Mouse (Mus musculus): ENCODE measurements around the gene Olfr231. TPM values are rescaled to one million over a fixed set of nuclear protein-coding genes. Genes with fewer than 3 reads are reported as not detected.

Olfr231 gene
- 0.10 TPM in 1 of 2 replicates, not detected in the other for polyA plus RNA-seq (2014; fragmentation: Nextera tagmentation; extraction: Ambion mirVana)

- no peak within 1 kb of the TSS for H3K27ac ChIP-seq (replicated peaks; ENCODE audit: low read depth, low read length)
- H3K36me3 ChIP-seq (ENCODE audit: control insufficient read depth, insufficient read depth, low read length): no peaks in the 10 kb centered on the region
- H3K9ac ChIP-seq (ENCODE audit: low read depth, low read length): no peak within 1 kb of the TSS
- no peaks in the 10 kb centered on the region for H3K4me1 ChIP-seq (ENCODE audit: control insufficient read depth, insufficient read depth, low read length)
- no peak for ATAC-seq (ENCODE audit: low read depth)
- H3K27me3 ChIP-seq (replicated peaks; ENCODE audit: control insufficient read depth, insufficient read depth, low read length): no peaks in the 10 kb centered on the region
- H3K9me3 ChIP-seq (ENCODE audit: control insufficient read depth, low read length): no peaks in the 10 kb centered on the region
- no peak for DNase-seq (ENCODE audit: low spot score)
- WGBS: 53% methylated on average over 2 of the region's 2 CpGs
- no peak within 1 kb of the TSS for H3K4me2 ChIP-seq (ENCODE audit: low read depth, low read length)
- H3K4me3 ChIP-seq (ENCODE audit: low read depth, low read length): no peak within 1 kb of the TSS
These were observed at the start of gene Olfr231 for GRCm38 (mm10) chr1:174121062-174121461. Olfr231 (minus strand) TSS chr1:174121162.

GRCm38 (mm10) chr1:174169024-174169423, 48.1 kb upstream of the Olfr231 start:
- H3K4me1 ChIP-seq (ENCODE audit: control insufficient read depth, insufficient read depth, low read length): no peaks in the 10 kb centered on the region
- H3K9me3 ChIP-seq (ENCODE audit: control insufficient read depth, low read length): no peaks in the 10 kb centered on the region
- H3K27ac ChIP-seq (replicated peaks; ENCODE audit: low read depth, low read length): no peak overlapping the region
- no peak overlapping the region for H3K4me2 ChIP-seq (ENCODE audit: low read depth, low read length)
- DNase-seq (ENCODE audit: low spot score) (no peak), ATAC-seq (ENCODE audit: low read depth) (no peak)
- no peak overlapping the region for H3K4me3 ChIP-seq (ENCODE audit: low read depth, low read length)
- H3K9ac ChIP-seq (ENCODE audit: low read depth, low read length): no peak overlapping the region
- H3K36me3 ChIP-seq (ENCODE audit: control insufficient read depth, insufficient read depth, low read length): no peaks in the 10 kb centered on the region
- no peaks in the 10 kb centered on the region for H3K27me3 ChIP-seq (replicated peaks; ENCODE audit: control insufficient read depth, insufficient read depth, low read length)

- Histone ChIP-seq H3K36me3 (ENCODE audit: control insufficient read depth, insufficient read depth, low read length) (no peaks in the 10 kb centered on the region), H3K27me3 (replicated peaks; ENCODE audit: control insufficient read depth, insufficient read depth, low read length) (no peaks in the 10 kb centered on the region), H3K4me3 (ENCODE audit: low read depth, low read length) (no peak overlapping the region), H3K9ac (ENCODE audit: low read depth, low read length) (no peak overlapping the region), H3K9me3 (ENCODE audit: control insufficient read depth, low read length) (no peaks in the 10 kb centered on the region), H3K4me1 (ENCODE audit: control insufficient read depth, insufficient read depth, low read length) (no peaks in the 10 kb centered on the region), H3K4me2 (ENCODE audit: low read depth, low read length) (no peak overlapping the region), H3K27ac (replicated peaks; ENCODE audit: low read depth, low read length) (no peak overlapping the region)
- DNase-seq (ENCODE audit: low spot score): no peak
- ATAC-seq (ENCODE audit: low read depth): no peak
- 89% methylated on average over 10 of the region's 10 CpGs for WGBS
These were observed 38.1 kb upstream of the Olfr231 start for GRCm38 (mm10) chr1:174159095-174159494.

- Histone ChIP-seq H3K4me1 (ENCODE audit: control insufficient read depth, insufficient read depth, low read length) (no peaks in the 10 kb centered on the region), H3K4me3 (ENCODE audit: low read depth, low read length) (no peak overlapping the region), H3K9ac (ENCODE audit: low read depth, low read length) (no peak overlapping the region), H3K9me3 (ENCODE audit: control insufficient read depth, low read length) (no peaks in the 10 kb centered on the region), H3K27ac (replicated peaks; ENCODE audit: low read depth, low read length) (no peak overlapping the region), H3K27me3 (replicated peaks; ENCODE audit: control insufficient read depth, insufficient read depth, low read length) (no peaks in the 10 kb centered on the region), H3K4me2 (ENCODE audit: low read depth, low read length) (no peak overlapping the region), H3K36me3 (ENCODE audit: control insufficient read depth, insufficient read depth, low read length) (no peaks in the 10 kb centered on the region)
- DNase-seq (ENCODE audit: low spot score): no peak
- ATAC-seq (ENCODE audit: low read depth): no peak
- 76% methylated on average over 1 of the region's 1 CpGs for WGBS
These were observed 37.5 kb upstream of the Olfr231 start for GRCm38 (mm10) chr1:174158512-174158911.

- Histone ChIP-seq H3K4me2 (ENCODE audit: low read depth, low read length) (no peak overlapping the region), H3K4me3 (ENCODE audit: low read depth, low read length) (no peak overlapping the region), H3K36me3 (ENCODE audit: control insufficient read depth, insufficient read depth, low read length) (no peaks in the 10 kb centered on the region), H3K4me1 (ENCODE audit: control insufficient read depth, insufficient read depth, low read length) (no peaks in the 10 kb centered on the region), H3K27me3 (replicated peaks; ENCODE audit: control insufficient read depth, insufficient read depth, low read length) (no peaks in the 10 kb centered on the region), H3K27ac (replicated peaks; ENCODE audit: low read depth, low read length) (no peak overlapping the region), H3K9me3 (ENCODE audit: control insufficient read depth, low read length) (no peaks in the 10 kb centered on the region), H3K9ac (ENCODE audit: low read depth, low read length) (no peak overlapping the region)
- DNase-seq (ENCODE audit: low spot score) (no peak), ATAC-seq (ENCODE audit: low read depth) (no peak)
- WGBS: 89% methylated on average over 3 of the region's 3 CpGs
These were observed 36.7 kb upstream of the Olfr231 start for GRCm38 (mm10) chr1:174157622-174158021.

GRCm38 (mm10) chr1:174155333-174155732, 34.4 kb upstream of the Olfr231 start, which contains the start of gene Olfr420:
Olfr420 (plus strand) TSS chr1:174155633.
- no peaks in the 10 kb centered on the region for H3K27me3 ChIP-seq (replicated peaks; ENCODE audit: control insufficient read depth, insufficient read depth, low read length)
- no peak for ATAC-seq (ENCODE audit: low read depth)
- DNase-seq (ENCODE audit: low spot score): no peak
- no peak within 1 kb of the TSS for H3K4me2 ChIP-seq (ENCODE audit: low read depth, low read length)
- H3K4me3 ChIP-seq (ENCODE audit: low read depth, low read length): no peak within 1 kb of the TSS
- no peak within 1 kb of the TSS for H3K27ac ChIP-seq (replicated peaks; ENCODE audit: low read depth, low read length)
- H3K4me1 ChIP-seq (ENCODE audit: control insufficient read depth, insufficient read depth, low read length): no peaks in the 10 kb centered on the region
- no peak within 1 kb of the TSS for H3K9ac ChIP-seq (ENCODE audit: low read depth, low read length)
- H3K9me3 ChIP-seq (ENCODE audit: control insufficient read depth, low read length): no peaks in the 10 kb centered on the region
- WGBS: 76% methylated on average over 1 of the region's 1 CpGs
- no peaks in the 10 kb centered on the region for H3K36me3 ChIP-seq (ENCODE audit: control insufficient read depth, insufficient read depth, low read length)

- Histone ChIP-seq H3K4me3 (ENCODE audit: low read depth, low read length) (no peak overlapping the region), H3K4me2 (ENCODE audit: low read depth, low read length) (no peak overlapping the region), H3K4me1 (ENCODE audit: control insufficient read depth, insufficient read depth, low read length) (no peaks in the 10 kb centered on the region), H3K9ac (ENCODE audit: low read depth, low read length) (no peak overlapping the region), H3K9me3 (ENCODE audit: control insufficient read depth, low read length) (no peaks in the 10 kb centered on the region), H3K27ac (replicated peaks; ENCODE audit: low read depth, low read length) (no peak overlapping the region), H3K36me3 (ENCODE audit: control insufficient read depth, insufficient read depth, low read length) (no peaks in the 10 kb centered on the region), H3K27me3 (replicated peaks; ENCODE audit: control insufficient read depth, insufficient read depth, low read length) (no peaks in the 10 kb centered on the region)
- 78% methylated on average over 2 of the region's 2 CpGs for WGBS
- ATAC-seq (ENCODE audit: low read depth): no peak
- DNase-seq (ENCODE audit: low spot score): no peak
These were observed 28.3 kb upstream of the Olfr231 start for GRCm38 (mm10) chr1:174149289-174149688.

GRCm38 (mm10) chr1:174146696-174147095, 25.7 kb upstream of the Olfr231 start:
- WGBS: 90% methylated on average over 1 of the region's 1 CpGs
- no peak for DNase-seq (ENCODE audit: low spot score)
- no peak for ATAC-seq (ENCODE audit: low read depth)

GRCm38 (mm10) chr1:174141384-174141783, 20.4 kb upstream of the Olfr231 start:
- H3K4me3 ChIP-seq (ENCODE audit: low read depth, low read length): no peak overlapping the region
- DNase-seq (ENCODE audit: low spot score) (no peak), ATAC-seq (ENCODE audit: low read depth) (no peak)
- H3K27me3 ChIP-seq (replicated peaks; ENCODE audit: control insufficient read depth, insufficient read depth, low read length): no peaks in the 10 kb centered on the region
- WGBS: 74% methylated on average over 2 of the region's 2 CpGs
- H3K9me3 ChIP-seq (ENCODE audit: control insufficient read depth, low read length): no peaks in the 10 kb centered on the region
- H3K4me1 ChIP-seq (ENCODE audit: control insufficient read depth, insufficient read depth, low read length): no peaks in the 10 kb centered on the region
- no peaks in the 10 kb centered on the region for H3K36me3 ChIP-seq (ENCODE audit: control insufficient read depth, insufficient read depth, low read length)
- no peak overlapping the region for H3K4me2 ChIP-seq (ENCODE audit: low read depth, low read length)
- H3K9ac ChIP-seq (ENCODE audit: low read depth, low read length): no peak overlapping the region
- H3K27ac ChIP-seq (replicated peaks; ENCODE audit: low read depth, low read length): no peak overlapping the region

More at GRCm38 (mm10) chr1:174146696-174147095, 25.7 kb upstream of the Olfr231 start:
- Histone ChIP-seq H3K9ac (ENCODE audit: low read depth, low read length) (no peak overlapping the region), H3K27ac (replicated peaks; ENCODE audit: low read depth, low read length) (no peak overlapping the region), H3K4me2 (ENCODE audit: low read depth, low read length) (no peak overlapping the region), H3K9me3 (ENCODE audit: control insufficient read depth, low read length) (no peaks in the 10 kb centered on the region), H3K36me3 (ENCODE audit: control insufficient read depth, insufficient read depth, low read length) (no peaks in the 10 kb centered on the region), H3K27me3 (replicated peaks; ENCODE audit: control insufficient read depth, insufficient read depth, low read length) (no peaks in the 10 kb centered on the region), H3K4me1 (ENCODE audit: control insufficient read depth, insufficient read depth, low read length) (no peaks in the 10 kb centered on the region), H3K4me3 (ENCODE audit: low read depth, low read length) (no peak overlapping the region)

All from embryonic facial prominence, embryonic 14.5 days (tissue).